Mouse (Mus musculus): Measurements from ENCODE around the gene Cept1. TPM values are rescaled to one million over a fixed set of nuclear protein-coding genes. Genes with fewer than 3 reads are reported as not detected.
A peak's percentile ranks its signal among the peaks of the same experiment; 100 is the strongest.

The Cept1 gene
- polyA plus RNA-seq, 1 experiment from 2014 or later = 65.9 TPM

GRCm38 (mm10) chr3:106547924-106548539, 430 bp upstream of the Cept1 start:
- Histone ChIP-seq H3K9ac (ENCODE audit: low read length) (peak overlapping the region; percentile 82), H3K36me3 (ENCODE audit: control insufficient read depth, insufficient read depth, low read length) (no peaks in the 10 kb centered on the region), H3K9me3 (replicated peaks; ENCODE audit: control insufficient read depth, low read length) (no peaks in the 10 kb centered on the region), H3K27me3 (ENCODE audit: control insufficient read depth, insufficient read depth, low read length) (no peaks in the 10 kb centered on the region), H3K4me2 (ENCODE audit: low read depth, low read length) (peak overlapping the region; percentile 54), H3K4me3 (replicated peaks; ENCODE audit: low read length) (peak overlapping the region; percentile 66), H3K27ac (ENCODE audit: low read length) (peak overlapping the region; percentile 98), H3K4me1 (ENCODE audit: control insufficient read depth, insufficient read depth, low read length) (peaks cover 19% of the 10 kb centered on the region)
- WGBS = 0% methylated on average over 27 of the region's 27 CpGs
- ATAC-seq (ENCODE audit: insufficient read depth, low FRiP score) = peak; percentile 42; the same call in 1 of the 2 replicates

- H3K9me3 ChIP-seq (replicated peaks; ENCODE audit: control insufficient read depth, low read length) = no peaks in the 10 kb centered on the region
- H3K27ac ChIP-seq (ENCODE audit: low read length) = 0 out of 2 replicates have a peak overlapping the region, but pooled peaks have one; percentile 23
- H3K9ac ChIP-seq (ENCODE audit: low read length) = no peak overlapping the region
- peaks cover 19% of the 10 kb centered on the region for H3K4me1 ChIP-seq (ENCODE audit: control insufficient read depth, insufficient read depth, low read length)
- H3K36me3 ChIP-seq (ENCODE audit: control insufficient read depth, insufficient read depth, low read length) = no peaks in the 10 kb centered on the region
- 74% methylated on average over 8 of the region's 8 CpGs for WGBS
- H3K4me2 ChIP-seq (ENCODE audit: low read depth, low read length) = peak overlapping the region; percentile 61
- H3K27me3 ChIP-seq (ENCODE audit: control insufficient read depth, insufficient read depth, low read length) = no peaks in the 10 kb centered on the region
- no peak for ATAC-seq (ENCODE audit: insufficient read depth, low FRiP score)
- no peak overlapping the region for H3K4me3 ChIP-seq (replicated peaks; ENCODE audit: low read length)
Measured at GRCm38 (mm10) chr3:106544721-106545316, 2.8 kb downstream of the Cept1 start.

GRCm38 (mm10) chr3:106533277-106533676, 14.3 kb downstream of the Cept1 start:
- ATAC-seq (ENCODE audit: insufficient read depth, low FRiP score) = no peak
- no peak overlapping the region for H3K27ac ChIP-seq (ENCODE audit: low read length)
- H3K9ac ChIP-seq (ENCODE audit: low read length) = no peak overlapping the region
- no peaks in the 10 kb centered on the region for H3K9me3 ChIP-seq (replicated peaks; ENCODE audit: control insufficient read depth, low read length)
- H3K27me3 ChIP-seq (ENCODE audit: control insufficient read depth, insufficient read depth, low read length) = no peaks in the 10 kb centered on the region
- 0 out of 2 replicates have a peak, but pooled peaks cover 6% of the 10 kb centered on the region for H3K36me3 ChIP-seq (ENCODE audit: control insufficient read depth, insufficient read depth, low read length)
- H3K4me2 ChIP-seq (ENCODE audit: low read depth, low read length) = no peak overlapping the region
- no peak overlapping the region for H3K4me3 ChIP-seq (replicated peaks; ENCODE audit: low read length)
- H3K4me1 ChIP-seq (ENCODE audit: control insufficient read depth, insufficient read depth, low read length) = no peaks in the 10 kb centered on the region
- 90% methylated on average over 2 of the region's 2 CpGs for WGBS

GRCm38 (mm10) chr3:106528032-106528431, 19.6 kb downstream of the Cept1 start:
- 87% methylated on average over 2 of the region's 2 CpGs for WGBS
- H3K27me3 ChIP-seq (ENCODE audit: control insufficient read depth, insufficient read depth, low read length) = no peaks in the 10 kb centered on the region
- no peaks in the 10 kb centered on the region for H3K9me3 ChIP-seq (replicated peaks; ENCODE audit: control insufficient read depth, low read length)
- no peaks in the 10 kb centered on the region for H3K4me1 ChIP-seq (ENCODE audit: control insufficient read depth, insufficient read depth, low read length)
- no peak overlapping the region for H3K4me3 ChIP-seq (replicated peaks; ENCODE audit: low read length)
- no peak overlapping the region for H3K9ac ChIP-seq (ENCODE audit: low read length)
- ATAC-seq (ENCODE audit: insufficient read depth, low FRiP score) = no peak
- no peak overlapping the region for H3K27ac ChIP-seq (ENCODE audit: low read length)
- no peaks in the 10 kb centered on the region for H3K36me3 ChIP-seq (ENCODE audit: control insufficient read depth, insufficient read depth, low read length)
- no peak overlapping the region for H3K4me2 ChIP-seq (ENCODE audit: low read depth, low read length)

GRCm38 (mm10) chr3:106526411-106526810, 21.2 kb downstream of the Cept1 start:
- Histone ChIP-seq H3K27me3 (ENCODE audit: control insufficient read depth, insufficient read depth, low read length) (no peaks in the 10 kb centered on the region), H3K4me1 (ENCODE audit: control insufficient read depth, insufficient read depth, low read length) (no peaks in the 10 kb centered on the region), H3K4me3 (replicated peaks; ENCODE audit: low read length) (no peak overlapping the region), H3K36me3 (ENCODE audit: control insufficient read depth, insufficient read depth, low read length) (no peaks in the 10 kb centered on the region), H3K9me3 (replicated peaks; ENCODE audit: control insufficient read depth, low read length) (no peaks in the 10 kb centered on the region), H3K9ac (ENCODE audit: low read length) (no peak overlapping the region), H3K4me2 (ENCODE audit: low read depth, low read length) (no peak overlapping the region), H3K27ac (ENCODE audit: low read length) (no peak overlapping the region)
- WGBS = 77% methylated on average over 2 of the region's 2 CpGs
- no peak for ATAC-seq (ENCODE audit: insufficient read depth, low FRiP score)

GRCm38 (mm10) chr3:106522730-106523129, 24.9 kb downstream of the Cept1 start:
- H3K36me3 ChIP-seq (ENCODE audit: control insufficient read depth, insufficient read depth, low read length) = no peaks in the 10 kb centered on the region
- no peaks in the 10 kb centered on the region for H3K27me3 ChIP-seq (ENCODE audit: control insufficient read depth, insufficient read depth, low read length)
- no peak overlapping the region for H3K4me2 ChIP-seq (ENCODE audit: low read depth, low read length)
- ATAC-seq (ENCODE audit: insufficient read depth, low FRiP score) = no peak
- H3K4me1 ChIP-seq (ENCODE audit: control insufficient read depth, insufficient read depth, low read length) = no peaks in the 10 kb centered on the region
- WGBS = 95% methylated on average over 1 of the region's 1 CpGs
- no peaks in the 10 kb centered on the region for H3K9me3 ChIP-seq (replicated peaks; ENCODE audit: control insufficient read depth, low read length)
- no peak overlapping the region for H3K9ac ChIP-seq (ENCODE audit: low read length)
- H3K27ac ChIP-seq (ENCODE audit: low read length) = no peak overlapping the region
- no peak overlapping the region for H3K4me3 ChIP-seq (replicated peaks; ENCODE audit: low read length)

GRCm38 (mm10) chr3:106515016-106515415, 32.6 kb downstream of the Cept1 start:
- Histone ChIP-seq H3K4me2 (ENCODE audit: low read depth, low read length) (no peak overlapping the region), H3K36me3 (ENCODE audit: control insufficient read depth, insufficient read depth, low read length) (0 out of 2 replicates have a peak, but pooled peaks cover 3% of the 10 kb centered on the region), H3K9me3 (replicated peaks; ENCODE audit: control insufficient read depth, low read length) (no peaks in the 10 kb centered on the region), H3K4me1 (ENCODE audit: control insufficient read depth, insufficient read depth, low read length) (no peaks in the 10 kb centered on the region), H3K4me3 (replicated peaks; ENCODE audit: low read length) (no peak overlapping the region), H3K27ac (ENCODE audit: low read length) (no peak overlapping the region), H3K9ac (ENCODE audit: low read length) (no peak overlapping the region), H3K27me3 (ENCODE audit: control insufficient read depth, insufficient read depth, low read length) (no peaks in the 10 kb centered on the region)
- 69% methylated on average over 6 of the region's 6 CpGs for WGBS
- ATAC-seq (ENCODE audit: insufficient read depth, low FRiP score) = no peak; the same call in 1 of the 2 replicates

GRCm38 (mm10) chr3:106510669-106511068, 36.9 kb downstream of the Cept1 start:
- WGBS = 84% methylated on average over 1 of the region's 1 CpGs
- Histone ChIP-seq H3K9ac (ENCODE audit: low read length) (no peak overlapping the region), H3K27me3 (ENCODE audit: control insufficient read depth, insufficient read depth, low read length) (no peaks in the 10 kb centered on the region), H3K4me2 (ENCODE audit: low read depth, low read length) (no peak overlapping the region), H3K4me1 (ENCODE audit: control insufficient read depth, insufficient read depth, low read length) (no peaks in the 10 kb centered on the region), H3K36me3 (ENCODE audit: control insufficient read depth, insufficient read depth, low read length) (0 out of 2 replicates have a peak, but pooled peaks cover 3% of the 10 kb centered on the region), H3K4me3 (replicated peaks; ENCODE audit: low read length) (no peak overlapping the region), H3K27ac (ENCODE audit: low read length) (no peak overlapping the region), H3K9me3 (replicated peaks; ENCODE audit: control insufficient read depth, low read length) (no peaks in the 10 kb centered on the region)
- ATAC-seq (ENCODE audit: insufficient read depth, low FRiP score) = no peak

GRCm38 (mm10) chr3:106502892-106503291, 44.7 kb downstream of the Cept1 start:
- H3K4me2 ChIP-seq (ENCODE audit: low read depth, low read length) = no peak overlapping the region
- peaks cover 14% of the 10 kb centered on the region; the same call in 1 of the 2 replicates for H3K36me3 ChIP-seq (ENCODE audit: control insufficient read depth, insufficient read depth, low read length)
- no peak overlapping the region for H3K9ac ChIP-seq (ENCODE audit: low read length)
- H3K27ac ChIP-seq (ENCODE audit: low read length) = no peak overlapping the region
- no peak for ATAC-seq (ENCODE audit: insufficient read depth, low FRiP score)
- H3K27me3 ChIP-seq (ENCODE audit: control insufficient read depth, insufficient read depth, low read length) = no peaks in the 10 kb centered on the region
- 88% methylated on average over 2 of the region's 2 CpGs for WGBS
- H3K4me3 ChIP-seq (replicated peaks; ENCODE audit: low read length) = no peak overlapping the region
- no peaks in the 10 kb centered on the region for H3K4me1 ChIP-seq (ENCODE audit: control insufficient read depth, insufficient read depth, low read length)
- H3K9me3 ChIP-seq (replicated peaks; ENCODE audit: control insufficient read depth, low read length) = no peaks in the 10 kb centered on the region
